Mouse (Mus musculus) testis, postnatal 14 days (tissue): ENCODE data around the gene Garem2.

Source experiments
- DNase-seq: peaks from one replicate; pipeline ENCODE4 v3.0.0; 2021; ENCODE audit warnings: low spot score

Gene Garem2

GRCm38 (mm10) chr5:30111771-30112170, 6.8 kb downstream of the Garem2 start:
- no peak for DNase-seq

GRCm38 (mm10) chr5:30112533-30113068, 7.6 kb downstream of the Garem2 start:
- no peak for DNase-seq

GRCm38 (mm10) chr5:30113881-30114760, 9.2 kb downstream of the Garem2 start:
- DNase-seq = peak; percentile 71

GRCm38 (mm10) chr5:30114761-30115140, 9.8 kb downstream of the Garem2 start:
- DNase-seq = no peak

GRCm38 (mm10) chr5:30115718-30116117, 10.8 kb downstream of the Garem2 start:
- DNase-seq = no peak

GRCm38 (mm10) chr5:30118018-30118417, 13.1 kb downstream of the Garem2 start:
- no peak for DNase-seq

GRCm38 (mm10) chr5:30119163-30119562, 14.2 kb downstream of the Garem2 start:
- no peak for DNase-seq

GRCm38 (mm10) chr5:30120106-30120505, 15.1 kb downstream of the Garem2 start:
- no peak for DNase-seq

- no peak for DNase-seq
These were observed 17.5 kb downstream of the Garem2 start for GRCm38 (mm10) chr5:30122481-30122880.

GRCm38 (mm10) chr5:30125587-30125986, 20.6 kb downstream of the Garem2 start:
- DNase-seq = no peak

- DNase-seq = no peak
These were observed 21.8 kb downstream of the Garem2 start for GRCm38 (mm10) chr5:30126756-30127155.

- DNase-seq = no peak
These were observed 23.1 kb downstream of the Garem2 start for GRCm38 (mm10) chr5:30127921-30128597.

GRCm38 (mm10) chr5:30128680-30129079, 23.7 kb downstream of the Garem2 start:
- DNase-seq = no peak

- no peak for DNase-seq
These were observed 26.3 kb downstream of the Garem2 start for GRCm38 (mm10) chr5:30131246-30131645.

- no peak for DNase-seq
These were observed 27.2 kb downstream of the Garem2 start for GRCm38 (mm10) chr5:30132173-30132572.

GRCm38 (mm10) chr5:30135711-30136231, 30.8 kb downstream of the Garem2 start:
- no peak for DNase-seq

GRCm38 (mm10) chr5:30137271-30137670, 32.3 kb downstream of the Garem2 start:
- DNase-seq = no peak

- DNase-seq = no peak
These were observed 33.2 kb downstream of the Garem2 start for GRCm38 (mm10) chr5:30138193-30138592.

- DNase-seq = no peak
These were observed 41.6 kb downstream of the Garem2 start for GRCm38 (mm10) chr5:30146526-30146925.

- no peak for DNase-seq
These were observed 43.4 kb downstream of the Garem2 start for GRCm38 (mm10) chr5:30148133-30148920.

GRCm38 (mm10) chr5:30152007-30152406, 47.0 kb downstream of the Garem2 start:
- DNase-seq = no peak

- no peak for DNase-seq
These were observed 47.5 kb downstream of the Garem2 start for GRCm38 (mm10) chr5:30152413-30152812.
